Mouse (Mus musculus): ENCODE measurements around the gene A630095N17Rik. TPM values are rescaled to one million over a fixed set of nuclear protein-coding genes. Genes with fewer than 3 reads are reported as not detected.

A630095N17Rik gene
- total RNA-seq, 2 experiments from 2014 or later = not detected

GRCm38 (mm10) chr1:75180105-75180590, 51.8 kb downstream of the A630095N17Rik start, which contains the start of gene Abcb6:
TSS of gene Abcb6 (minus strand) at chr1:75180392.
- intact Hi-C loops (cut with DNase I) = no loop called here

GRCm38 (mm10) chr1:75179334-75180104, 52.4 kb downstream of the A630095N17Rik start:
- intact Hi-C loops (cut with DNase I) = no loop called here
- peak; percentile 95 for DNase-seq

More at GRCm38 (mm10) chr1:75180105-75180590, 51.8 kb downstream of the A630095N17Rik start, which contains the start of gene Abcb6:
- peak; percentile 89 for DNase-seq

Small RNAs within 50 kb of the gene (microRNA-seq; reads per million reads assigned to microRNA genes)
- not detected for gene Gm27943

Other genes with a start within 250 kb of the A630095N17Rik start
- gene Nhej1, start 106.9 kb downstream of the A630095N17Rik start, total RNA-seq (2021) = 1 to 10 TPM; 2.3 to 2.5 TPM
- gene Slc23a3, start 98.2 kb downstream of the A630095N17Rik start, total RNA-seq (2021) = not detected
- gene Cnppd1, start 89.4 kb downstream of the A630095N17Rik start, total RNA-seq (2021) = 10 to 100 TPM; 37.7 to 44.4 TPM
- gene Retreg2, start 89.3 kb downstream of the A630095N17Rik start, total RNA-seq (2021) = 100 to 1,000 TPM; 122 to 123 TPM
- gene Zfand2b, start 63.5 kb downstream of the A630095N17Rik start, total RNA-seq (2021) = 10 to 100 TPM; 19.2 to 21.4 TPM
- 10 to 100 TPM; 47.4 to 48.1 TPM for gene Abcb6, start 51.7 kb downstream of the A630095N17Rik start, total RNA-seq (2021)
- 10 to 100 TPM; 12.7 to 18.1 TPM for gene Ankzf1, start 40.0 kb downstream of the A630095N17Rik start, total RNA-seq (2021)
- gene Atg9a, start 39.9 kb downstream of the A630095N17Rik start, total RNA-seq (2021) = 10 to 100 TPM; 62.7 to 75.7 TPM
- 10 to 100 TPM; 24.3 to 25.3 TPM for gene Glb1l, start 21.3 kb downstream of the A630095N17Rik start, total RNA-seq (2021)
- gene Stk16, start 21.3 kb downstream of the A630095N17Rik start, total RNA-seq (2021) = 100 to 1,000 TPM; 101 to 119 TPM
- gene Tuba4a, start 12.2 kb downstream of the A630095N17Rik start, total RNA-seq (2021) = 100 to 1,000 TPM; 101 to 111 TPM
- gene Dnajb2, start 4.3 kb upstream of the A630095N17Rik start, total RNA-seq (2021) = 10 to 100 TPM; 54.7 to 61.3 TPM
- 100 to 1,000 TPM; 101 to 122 TPM for gene Ptprn, start 32.4 kb upstream of the A630095N17Rik start, total RNA-seq (2021)
- 10 to 100 TPM; 29.3 to 58.0 TPM for gene Resp18, start 46.3 kb upstream of the A630095N17Rik start, total RNA-seq (2021)
- 10 to 100 TPM; 87.9 to 96.9 TPM for gene Dnpep, start 85.9 kb upstream of the A630095N17Rik start, total RNA-seq (2021)
- gene Des, start 128.2 kb upstream of the A630095N17Rik start, total RNA-seq (2021) = 1 to 10 TPM; 1.6 to 2.5 TPM
- 100 to 1,000 TPM; 131 to 143 TPM for gene Speg, start 143.2 kb upstream of the A630095N17Rik start, total RNA-seq (2021)
- gene Gmppa, start 203.8 kb upstream of the A630095N17Rik start, total RNA-seq (2021) = 10 to 100 TPM; 47.9 to 60.5 TPM
- gene Asic4, start 218.3 kb upstream of the A630095N17Rik start, total RNA-seq (2021) = 10 to 100 TPM in 1 of 2 experiments, 1 to 10 TPM in 1; 8.6 to 10.2 TPM
- gene Chpf, start 247.2 kb upstream of the A630095N17Rik start, total RNA-seq (2021) = 10 to 100 TPM; 61.3 to 67.7 TPM
- 10 to 100 TPM; 41.8 to 43.5 TPM for gene Tmem198, start 247.4 kb upstream of the A630095N17Rik start, total RNA-seq (2021)

All from left cerebral cortex, postnatal 4 days (tissue).